Mouse (Mus musculus) stomach, postnatal 0 days (tissue): ENCODE results near the gene Mcts2. TPM values are rescaled to one million over a fixed set of nuclear protein-coding genes. Genes with fewer than 3 reads are reported as not detected.
"Not testable (repeated sequence)": the region's sequence is repeated elsewhere in the genome, so short reads cannot be mapped to it uniquely, and the experiment has no call there.

Experiments used
- ATAC-seq: fragments of 200-750 bp; cut with Nextera tagmentation; 2 replicates; pipeline ENCODE4 v1.8.0; 2017; ENCODE audit not compliant: low FRiP score, low TSS enrichment
- DNase-seq: peaks from one replicate; pipeline ENCODE4 v3.0.0-alpha.2; 2016; ENCODE audit warnings: low spot score
- H3K27ac ChIP-seq: fragments of 300-500 bp; sonication (generic); replicated peaks from 2 replicates; pipeline ENCODE4 v1.5.1; 2014; ENCODE audit warnings: mild to moderate bottlenecking, control low read depth
- H3K27me3 ChIP-seq: fragments of 300-500 bp; sonication (generic); 2 replicates; pipeline ENCODE4 v1.6.1; 2014; ENCODE audit warnings: low read length; ENCODE audit not compliant: control insufficient read depth, insufficient read depth
- H3K36me3 ChIP-seq: fragments of 300-500 bp; sonication (generic); 2 replicates; pipeline ENCODE4 v1.6.1; 2014; ENCODE audit warnings: low read length, mixed read lengths; ENCODE audit not compliant: control insufficient read depth, insufficient read depth
- H3K4me1 ChIP-seq: fragments of 300-500 bp; sonication (generic); replicated peaks from 2 replicates; pipeline ENCODE4 v1.6.1; 2014; ENCODE audit warnings: antibody characterized with exemption; ENCODE audit not compliant: control insufficient read depth, insufficient read depth
- H3K4me2 ChIP-seq: fragments of 300-500 bp; sonication (generic); replicated peaks from 2 replicates; pipeline ENCODE4 v1.6.1; 2014; ENCODE audit warnings: low read depth, mild to moderate bottlenecking, control low read depth, moderate library complexity
- H3K4me3 ChIP-seq: fragments of 300-500 bp; sonication (generic); 2 replicates; pipeline ENCODE4 v1.5.1; 2014; ENCODE audit warnings: low read depth, low read length, control low read depth
- H3K9ac ChIP-seq: fragments of 300-500 bp; sonication (generic); 2 replicates; pipeline ENCODE4 v1.6.1; 2014; ENCODE audit warnings: mild to moderate bottlenecking, low read length, control low read depth, mixed read lengths
- H3K9me3 ChIP-seq: fragments of 300-500 bp; sonication (generic); 2 replicates; pipeline ENCODE4 v1.6.1; 2016; ENCODE audit warnings: low read length; ENCODE audit not compliant: control insufficient read depth
- CTCF ChIP-seq: IDR thresholded peaks from 2 replicates; pipeline ENCODE4 v1.5.1; 2016; ENCODE audit warnings: antibody characterized with exemption, low read depth, mild to moderate bottlenecking, moderate library complexity
- EP300 ChIP-seq: optimal IDR thresholded peaks from 2 replicates; pipeline ENCODE3; 2016; ENCODE audit warnings: antibody characterized with exemption
- WGBS: fragments of 180-500 bp; shearing (Covaris S2); extraction: QIAGEN DNeasy Blood & Tissue Kit; methylation state at CpG from one replicate; pipeline ENCODE4 v1.1.7; 2014; 5-methylcytosine and 5-hydroxymethylcytosine counted together
- polyA plus RNA-seq: library from polyadenylated mRNA; unstranded; fragments of >200 nt; fragmentation: Nextera tagmentation; extraction: Ambion mirVana; gene quantifications from 2 replicates; pipeline ENCODE4 v1.2.1, GENCODE M21; 2015

Gene Mcts2
- polyA plus RNA-seq, 1 experiment from 2014 or later = 23.4 TPM

GRCm38 (mm10) chr2:152653874-152654715, 32.7 kb upstream of the Mcts2 start:
- ATAC-seq (no peak; the same call in 1 of the 2 replicates), DNase-seq (no peak)
- Histone ChIP-seq H3K4me3 (no peak overlapping the region), H3K9me3 (no peaks in the 10 kb centered on the region), H3K4me2 (no peak overlapping the region), H3K9ac (no peak overlapping the region), H3K4me1 (no peaks in the 10 kb centered on the region), H3K27me3 (no peaks in the 10 kb centered on the region), H3K36me3 (no peaks in the 10 kb centered on the region), H3K27ac (no peak overlapping the region)
- TF ChIP-seq CTCF (no peak), EP300 (no peak)
- 39% methylated on average over 14 of the region's 14 CpGs for WGBS

GRCm38 (mm10) chr2:152657398-152657797, 29.4 kb upstream of the Mcts2 start:
- ATAC-seq (no peak), DNase-seq (peak; percentile 46)
- TF ChIP-seq EP300 (no peak), CTCF (peak; percentile 69)
- Histone ChIP-seq H3K4me2 (no peak overlapping the region), H3K36me3 (no peaks in the 10 kb centered on the region), H3K4me3 (no peak overlapping the region), H3K9me3 (no peaks in the 10 kb centered on the region), H3K27me3 (no peaks in the 10 kb centered on the region), H3K4me1 (no peaks in the 10 kb centered on the region), H3K9ac (no peak overlapping the region), H3K27ac (no peak overlapping the region)
- WGBS = 61% methylated on average over 10 of the region's 10 CpGs

DNA sequence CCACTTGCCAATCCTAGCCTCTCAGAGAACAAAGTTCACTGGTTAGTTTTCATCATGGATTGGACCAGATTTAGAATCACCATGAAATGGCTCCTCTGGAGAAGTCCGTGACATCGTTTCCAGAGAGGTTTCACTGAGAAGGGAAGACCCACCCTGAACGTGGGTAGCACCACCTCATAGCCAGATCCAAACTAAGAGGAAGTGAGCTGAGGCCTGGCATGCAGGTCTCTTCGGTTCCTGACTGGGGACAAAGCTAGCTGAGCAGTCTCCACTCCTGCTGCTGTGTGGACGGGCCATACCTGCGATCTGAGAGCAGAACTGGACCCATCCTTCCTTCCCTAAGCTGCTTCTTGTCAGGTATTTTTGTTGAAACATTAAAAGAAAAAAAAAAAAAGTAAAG, 25.7 kb upstream of the Mcts2 start:
- Histone ChIP-seq H3K9me3 (no peaks in the 10 kb centered on the region), H3K27me3 (no peaks in the 10 kb centered on the region), H3K9ac (no peak overlapping the region), H3K36me3 (no peaks in the 10 kb centered on the region), H3K4me1 (no peaks in the 10 kb centered on the region), H3K27ac (no peak overlapping the region), H3K4me3 (no peak overlapping the region), H3K4me2 (no peak overlapping the region)
- ATAC-seq = no peak
- 72% methylated on average over 6 of the region's 6 CpGs for WGBS
- TF ChIP-seq CTCF (no peak), EP300 (no peak)
- no peak for DNase-seq

- H3K4me3 ChIP-seq, H3K9me3 ChIP-seq, H3K9ac ChIP-seq, H3K4me2 ChIP-seq, H3K27me3 ChIP-seq, DNase-seq, H3K4me1 ChIP-seq, ATAC-seq, H3K27ac ChIP-seq, H3K36me3 ChIP-seq: not testable (repeated sequence)
- 61% methylated on average over 3 of the region's 3 CpGs for WGBS
Measured at GRCm38 (mm10) chr2:152666191-152666590, 20.6 kb upstream of the Mcts2 start.

DNA sequence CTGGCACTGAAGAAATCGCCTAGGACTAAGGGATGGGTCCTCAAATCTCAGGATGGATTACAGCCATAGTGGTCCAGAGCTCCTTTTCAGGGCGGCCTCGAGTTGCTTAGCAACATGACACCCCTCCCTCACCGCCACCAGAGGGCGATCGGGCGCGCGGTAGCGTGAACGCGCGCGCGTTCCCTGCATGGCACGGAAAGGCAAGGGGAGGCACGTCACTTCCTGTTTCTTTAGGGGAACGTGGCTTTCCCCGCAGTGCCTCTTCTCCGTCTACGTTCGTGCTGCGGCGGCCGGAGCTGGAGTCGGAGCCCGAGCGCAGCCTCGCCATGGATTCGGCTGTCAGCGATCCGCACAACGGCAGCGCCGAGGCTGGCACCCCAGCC, 17.6 kb upstream of the Mcts2 start, which contains the start of gene H13:
Gene H13 (plus strand): TSS at position 206 of the 383 bp plus-strand sequence.
- no peak for TF ChIP-seq EP300
- peak; percentile 100 for TF ChIP-seq CTCF
- peaks cover 2% of the 10 kb centered on the region; the same call in 1 of the 2 replicates for H3K36me3 ChIP-seq
- WGBS = under 1% methylated on average over 29 of the region's 35 CpGs
- peak within 1 kb of the TSS; percentile 93 for H3K4me3 ChIP-seq
- peak within 1 kb of the TSS; percentile 88 for H3K4me2 ChIP-seq
- H3K4me1 ChIP-seq = peaks cover 10% of the 10 kb centered on the region
- H3K9me3 ChIP-seq = no peaks in the 10 kb centered on the region
- ATAC-seq = peak; percentile 85
- DNase-seq = peak; percentile 93
- peak within 1 kb of the TSS; percentile 97 for H3K9ac ChIP-seq
- H3K27ac ChIP-seq = peak within 1 kb of the TSS; percentile 98
- no peaks in the 10 kb centered on the region for H3K27me3 ChIP-seq
